Mouse (Mus musculus) MEL (cell line): ENCODE measurements around the gene Dcst1. TPM values are rescaled to one million over a fixed set of nuclear protein-coding genes. Genes with fewer than 3 reads are reported as not detected.

ENCODE experiments used
- DNase-seq: peaks from one replicate; pipeline ENCODE4 v3.0.0; 2011; ENCODE audit warnings: low read depth, low spot score
- H3K27ac ChIP-seq: 2 replicates; pipeline ENCODE4 v1.5.1; 2012; ENCODE audit warnings: low read depth, mild to moderate bottlenecking, control low read depth, low read length, moderate library complexity; ENCODE audit not compliant: control insufficient read depth
- H3K27me3 ChIP-seq, 2 experiments: fragments of 150-350 bp in 1 of 2; sonication (generic) in 1 of 2; 2 replicates each; pipeline ENCODE4 v1.6.1; 2012; ENCODE audit warnings: low read length in 2 of 2, mild to moderate bottlenecking in 2 of 2, improper control_type of control experiment in 1 of 2, moderate library complexity in 1 of 2; ENCODE audit not compliant: insufficient read depth in 2 of 2, control insufficient read depth in 1 of 2
- H3K36me3 ChIP-seq, 2 experiments: 2 replicates each; pipeline ENCODE4 v1.6.1; 2012 to 2014; ENCODE audit warnings: low read length in 2 of 2, improper control_type of control experiment in 1 of 2, inconsistent platforms in 1 of 2, mild to moderate bottlenecking in 1 of 2; ENCODE audit not compliant: insufficient read depth in 2 of 2, control insufficient read depth in 1 of 2
- H3K4me1 ChIP-seq, 2 experiments: fragments of 150-350 bp in 1 of 2; sonication (generic) in 1 of 2; 2 replicates each; pipeline ENCODE4 v1.6.1; 2012; ENCODE audit warnings: low read length in 2 of 2, improper control_type of control experiment in 1 of 2, mild to moderate bottlenecking in 1 of 2; ENCODE audit not compliant: insufficient read depth in 2 of 2, control insufficient read depth in 1 of 2
- H3K4me3 ChIP-seq, 2 experiments: fragments of 150-350 bp in 1 of 2; sonication (generic) in 1 of 2; 2 replicates each; pipeline ENCODE4 v1.5.1; 2012; ENCODE audit warnings: low read depth in 2 of 2, low read length in 2 of 2, mild to moderate bottlenecking in 2 of 2, moderate library complexity in 2 of 2, control low read depth in 1 of 2, improper control_type of control experiment in 1 of 2; ENCODE audit not compliant: control insufficient read depth in 1 of 2, insufficient read depth in 1 of 2
- H3K79me2 ChIP-seq: 2 replicates; pipeline ENCODE4 v1.6.1; 2012; ENCODE audit warnings: mild to moderate bottlenecking, low read length, moderate library complexity; ENCODE audit not compliant: control insufficient read depth, poor library complexity, insufficient read depth
- H3K9ac ChIP-seq: 2 replicates; pipeline ENCODE4 v1.6.1; 2012; ENCODE audit warnings: low read depth, mild to moderate bottlenecking, control low read depth, low read length, moderate library complexity; ENCODE audit not compliant: control insufficient read depth, poor library complexity, severe bottlenecking
- H3K9me3 ChIP-seq: fragments of 150-350 bp; sonication (generic); replicated peaks from 2 replicates; pipeline ENCODE4 v1.6.1; 2012; ENCODE audit warnings: mild to moderate bottlenecking, low read length, improper control_type of control experiment, moderate library complexity; ENCODE audit not compliant: insufficient read depth
- BHLHE40 ChIP-seq: IDR thresholded peaks from 2 replicates; pipeline ENCODE4 v1.6.1; 2012; ENCODE audit warnings: low read depth, mild to moderate bottlenecking, inconsistent platforms, low read length, improper control_type of control experiment, borderline replicate concordance
- CHD1 ChIP-seq: IDR thresholded peaks from 2 replicates; pipeline ENCODE4 v1.6.1; 2012; ENCODE audit warnings: low read depth, mild to moderate bottlenecking, inconsistent platforms, low read length, improper control_type of control experiment
- CTCF ChIP-seq, 3 experiments: IDR thresholded peaks in 2 of 3; conservative IDR thresholded peaks in 1 of 3; 2 replicates each; pipeline ENCODE4 v1.5.1; 2011 to 2012; ENCODE audit warnings: low read length in 3 of 3, low read depth in 2 of 3, mild to moderate bottlenecking in 2 of 3, improper control_type of control experiment in 1 of 3, inconsistent platforms in 1 of 3, mixed read lengths in 1 of 3, moderate library complexity in 1 of 3; ENCODE audit not compliant: control insufficient read depth in 1 of 3, insufficient read depth in 1 of 3, poor library complexity in 1 of 3, severe bottlenecking in 1 of 3
- ETS1 ChIP-seq: IDR thresholded peaks from 2 replicates; pipeline ENCODE4 v1.6.1; 2012; ENCODE audit warnings: low read depth, mild to moderate bottlenecking, inconsistent platforms, low read length, improper control_type of control experiment, moderate library complexity
- GABPA ChIP-seq: IDR thresholded peaks from 2 replicates; pipeline ENCODE4 v1.6.1; 2012; ENCODE audit warnings: low read depth, mild to moderate bottlenecking, inconsistent platforms, low read length, improper control_type of control experiment, moderate library complexity
- GATA1 ChIP-seq: IDR thresholded peaks from 2 replicates; pipeline ENCODE4 v1.6.1; 2011; ENCODE audit warnings: low read depth, low read length, improper control_type of control experiment
- HCFC1 ChIP-seq: IDR thresholded peaks from 2 replicates; pipeline ENCODE4 v1.6.1; 2012; ENCODE audit warnings: low read depth, mild to moderate bottlenecking, inconsistent platforms, low read length, improper control_type of control experiment, moderate library complexity
- JUND ChIP-seq: IDR thresholded peaks from 2 replicates; pipeline ENCODE4 v1.6.1; 2011; ENCODE audit warnings: low read depth, mild to moderate bottlenecking, improper control_type of control experiment, low read length
- KAT2A ChIP-seq: conservative IDR thresholded peaks from 2 replicates; pipeline ENCODE4 v1.6.1; 2012; ENCODE audit warnings: low read depth, low read length, improper control_type of control experiment, inconsistent platforms
- MAFK ChIP-seq: IDR thresholded peaks from 2 replicates; pipeline ENCODE4 v1.6.1; 2011; ENCODE audit warnings: low read depth, mild to moderate bottlenecking, low read length, improper control_type of control experiment, borderline replicate concordance
- MAX ChIP-seq: IDR thresholded peaks from 2 replicates; pipeline ENCODE4 v1.6.1; 2011; ENCODE audit warnings: low read length, improper control_type of control experiment
- MAZ ChIP-seq: IDR thresholded peaks from 2 replicates; pipeline ENCODE4 v1.6.1; 2012; ENCODE audit warnings: low read depth, mild to moderate bottlenecking, inconsistent platforms, low read length, improper control_type of control experiment
- MEF2A ChIP-seq: IDR thresholded peaks from 2 replicates; pipeline ENCODE4 v1.6.1; 2014; ENCODE audit warnings: low read depth, mild to moderate bottlenecking, inconsistent platforms, low read length, improper control_type of control experiment; ENCODE audit not compliant: poor library complexity, insufficient replicate concordance, severe bottlenecking; ENCODE audit errors: extremely low read depth
- MYB ChIP-seq: IDR thresholded peaks from 2 replicates; pipeline ENCODE4 v1.6.1; 2011; ENCODE audit warnings: mild to moderate bottlenecking, low read depth, low read length, improper control_type of control experiment
- POLR2AphosphoS5 ChIP-seq: IDR thresholded peaks from 2 replicates; pipeline ENCODE4 v1.6.1; 2012; ENCODE audit warnings: low read depth, borderline replicate concordance, mild to moderate bottlenecking, inconsistent platforms, low read length, moderate library complexity, mixed read lengths
- SIN3A ChIP-seq: IDR thresholded peaks from 2 replicates; pipeline ENCODE4 v1.6.1; 2012; ENCODE audit warnings: low read length, improper control_type of control experiment, inconsistent platforms
- SMC3 ChIP-seq: IDR thresholded peaks from 2 replicates; pipeline ENCODE4 v1.6.1; 2011; ENCODE audit warnings: low read depth, low read length, improper control_type of control experiment
- TAL1 ChIP-seq: IDR thresholded peaks from 2 replicates; pipeline ENCODE4 v1.6.1; 2012; ENCODE audit warnings: mild to moderate bottlenecking, inconsistent platforms, low read length, moderate library complexity, mixed read lengths
- TCF12 ChIP-seq: IDR thresholded peaks from 2 replicates; pipeline ENCODE4 v1.6.1; 2014; ENCODE audit warnings: low read depth, mild to moderate bottlenecking, inconsistent platforms, low read length, improper control_type of control experiment, moderate library complexity
- UBTF ChIP-seq: IDR thresholded peaks from 2 replicates; pipeline ENCODE4 v1.6.1; 2012; ENCODE audit warnings: low read depth, mild to moderate bottlenecking, inconsistent platforms, low read length, improper control_type of control experiment, moderate library complexity, borderline replicate concordance; ENCODE audit not compliant: insufficient read depth
- USF1 ChIP-seq: IDR thresholded peaks from 2 replicates; pipeline ENCODE4 v1.6.1; 2014; ENCODE audit warnings: low read depth, mild to moderate bottlenecking, inconsistent platforms, low read length, improper control_type of control experiment, moderate library complexity
- USF2 ChIP-seq, 2 experiments: IDR thresholded peaks; 2 replicates each; pipeline ENCODE4 v1.6.1; 2011 to 2012; ENCODE audit warnings: improper control_type of control experiment in 2 of 2, low read length in 2 of 2, borderline replicate concordance in 1 of 2, inconsistent platforms in 1 of 2, low read depth in 1 of 2, mild to moderate bottlenecking in 1 of 2; ENCODE audit not compliant: insufficient read depth in 1 of 2
- ZC3H11A ChIP-seq: IDR thresholded peaks from 2 replicates; pipeline ENCODE4 v1.6.1; 2012; ENCODE audit warnings: low read depth, mild to moderate bottlenecking, inconsistent platforms, low read length, improper control_type of control experiment
- ZMIZ1 ChIP-seq: IDR thresholded peaks from 2 replicates; pipeline ENCODE4 v1.6.1; 2012; ENCODE audit warnings: low read depth, mild to moderate bottlenecking, inconsistent platforms, low read length, improper control_type of control experiment, moderate library complexity
- ZNF384 ChIP-seq: IDR thresholded peaks from 2 replicates; pipeline ENCODE4 v1.6.1; 2012; ENCODE audit warnings: low read depth, mild to moderate bottlenecking, inconsistent platforms, low read length, improper control_type of control experiment
- polyA plus RNA-seq, 2 experiments: library from polyadenylated mRNA; stranded (reverse) in 1 of 2; unstranded in 1 of 2; fragments of >175 nt in 1 of 2; fragments of >200 nt in 1 of 2; gene quantifications; 2 replicates each; pipeline versions ENCODE4 v1.2.1 to v1.2.4; 2012; ENCODE audit warnings: low replicate concordance in 2 of 2, low read depth in 1 of 2; ENCODE audit not compliant: insufficient read length in 2 of 2, insufficient read depth in 1 of 2, missing spikeins in 1 of 2
- total RNA-seq: library from RNA; depleted of rRNA; stranded (reverse); fragments of 300-350 nt; gene quantifications from 2 replicates; pipeline ENCODE4 v1.2.3, GENCODE M21; 2012

The Dcst1 gene
- total and polyA plus RNA-seq, 3 experiments = 0.08 to 0.29 TPM; not detected in 1

DNA sequence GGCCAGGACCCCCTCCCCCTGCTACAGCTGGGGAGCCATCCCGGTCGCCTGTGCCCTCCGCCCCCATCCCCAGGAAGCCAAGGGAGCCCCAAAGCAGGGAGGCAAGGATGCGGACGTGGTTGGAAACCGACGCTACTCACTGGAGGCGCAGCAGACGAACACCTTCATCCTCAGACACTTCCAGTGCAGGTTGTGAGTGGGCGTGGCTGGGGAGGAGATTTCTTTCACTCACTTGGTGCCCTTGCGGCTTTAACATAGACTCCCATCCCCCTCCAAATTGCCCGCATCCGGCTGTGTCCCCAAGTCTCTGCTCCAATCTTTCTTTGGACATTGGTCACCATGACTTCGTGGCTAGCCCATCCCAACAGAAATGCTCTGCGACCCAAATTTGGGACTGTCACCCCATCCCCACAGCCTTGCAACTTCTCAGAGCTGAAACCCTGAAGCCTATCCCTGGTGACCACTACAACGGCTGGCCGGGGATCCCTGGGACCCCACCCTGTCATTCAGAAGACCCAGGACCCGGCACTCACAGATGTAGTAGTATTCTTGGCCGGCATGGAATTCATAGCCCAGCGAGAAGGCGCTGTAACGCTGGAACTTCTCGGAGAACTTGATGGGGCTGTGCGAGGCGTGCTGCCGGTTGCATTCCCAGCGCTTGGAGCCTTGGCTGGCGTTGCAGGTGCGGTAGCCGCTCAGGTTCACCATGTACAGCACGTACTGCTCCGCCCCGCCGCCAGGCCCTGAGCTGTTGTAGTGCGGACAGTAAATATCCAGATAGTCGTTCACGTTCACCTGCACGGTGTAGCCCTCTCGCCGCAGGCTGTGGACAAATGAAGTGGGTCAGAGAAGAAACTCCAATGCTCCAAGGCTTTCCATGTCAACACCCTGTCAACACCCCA lies 48.9 kb downstream of the Dcst1 start:
- H3K27ac ChIP-seq = no peak overlapping the region
- no peaks in the 10 kb centered on the region for H3K9me3 ChIP-seq
- no peak for TF ChIP-seq KAT2A
- no peak for TF ChIP-seq USF1
- TF ChIP-seq GABPA = no peak
- no peak for TF ChIP-seq ZNF384
- TF ChIP-seq MEF2A = no peak
- no peak for TF ChIP-seq POLR2AphosphoS5
- TF ChIP-seq ZMIZ1 = no peak
- TF ChIP-seq USF2 (IDR thresholded peaks at IDR 0.05; ENCODE audit: borderline replicate concordance in 1 of 2, insufficient read depth in 1 of 2, low read depth in 1 of 2, low read length in 2 of 2) = no peak
- no peak for TF ChIP-seq MAZ
- TF ChIP-seq CHD1 = no peak
- no peak for TF ChIP-seq TCF12
- peak; percentile 31 for DNase-seq
- H3K79me2 ChIP-seq = no peaks in the 10 kb centered on the region
- no peaks in the 10 kb centered on the region for H3K36me3 ChIP-seq
- no peaks in the 10 kb centered on the region; a peak in 1 of 4 replicates for H3K4me1 ChIP-seq
- H3K27me3 ChIP-seq = peaks cover 19 to 28% of the 10 kb centered on the region in 2 experiments
- no peak overlapping the region for H3K4me3 ChIP-seq
- H3K9ac ChIP-seq = no peak overlapping the region

DNA sequence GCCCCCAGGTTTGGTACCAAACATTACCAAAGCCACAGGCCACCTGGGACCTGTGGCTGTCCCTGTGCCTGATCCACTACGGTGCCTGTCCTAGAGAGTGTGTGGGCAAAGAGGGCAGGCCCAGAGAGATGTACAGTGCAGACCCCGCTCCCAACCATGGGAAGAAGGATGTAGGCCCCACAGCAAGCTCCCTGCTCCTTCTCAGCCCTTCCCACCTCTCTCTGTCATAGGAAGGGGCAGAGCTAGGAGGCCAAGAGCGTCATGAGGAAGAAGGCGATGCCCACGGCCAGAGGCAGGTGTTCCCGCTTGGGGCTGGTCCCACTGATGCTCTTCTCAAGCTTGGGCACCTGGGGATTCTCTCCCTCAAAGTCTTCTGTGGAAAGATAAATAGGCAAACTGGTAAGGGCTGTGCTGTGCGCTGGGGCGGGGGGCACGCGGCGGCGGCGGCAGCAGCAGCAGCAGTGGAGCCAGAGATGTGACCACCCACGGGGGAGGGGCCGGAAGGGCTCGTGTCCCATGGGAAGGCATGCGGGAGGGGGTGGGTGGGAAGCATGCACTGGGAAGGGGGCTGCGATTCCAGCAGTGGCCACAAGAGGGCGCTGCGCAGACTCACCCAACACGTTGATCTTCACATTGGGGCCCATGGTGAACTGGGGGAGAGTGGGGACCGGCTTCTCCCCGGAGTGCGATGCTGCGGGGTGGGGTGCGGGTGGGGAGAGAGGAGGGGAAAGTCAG lies 49.7 kb downstream of the Dcst1 start:
- Histone ChIP-seq H3K9me3 (no peaks in the 10 kb centered on the region), H3K4me3 (no peak overlapping the region), H3K4me1 (no peaks in the 10 kb centered on the region; a peak in 1 of 4 replicates), H3K79me2 (no peaks in the 10 kb centered on the region), H3K27ac (no peak overlapping the region), H3K36me3 (no peaks in the 10 kb centered on the region), H3K27me3 (peaks cover 12 to 36% of the 10 kb centered on the region in 2 experiments), H3K9ac (no peak overlapping the region)
- peak; percentile 77 for DNase-seq
- TF ChIP-seq SIN3A = no peak
- TF ChIP-seq KAT2A = no peak
- no peak for TF ChIP-seq ZMIZ1
- TF ChIP-seq TCF12 = no peak
- TF ChIP-seq MAFK = no peak
- TF ChIP-seq GABPA = no peak
- TF ChIP-seq MAX = no peak
- TF ChIP-seq MAZ = peak; percentile 65; the same call in 1 of the 2 replicates
- TF ChIP-seq MYB = no peak
- no peak for TF ChIP-seq CHD1
- TF ChIP-seq USF2 (IDR thresholded peaks at IDR 0.05; ENCODE audit: borderline replicate concordance in 1 of 2, insufficient read depth in 1 of 2, low read depth in 1 of 2, low read length in 2 of 2) = no peak
- TF ChIP-seq ZC3H11A = peak; percentile 36
- TF ChIP-seq JUND = no peak
- no peak for TF ChIP-seq ZNF384
- 0 out of 2 replicates have a peak, but pooled peaks have one; percentile 23 for TF ChIP-seq BHLHE40
- TF ChIP-seq SMC3 = peak; percentile 68
- no peak for TF ChIP-seq TAL1
- TF ChIP-seq CTCF (IDR thresholded peaks at IDR 0.05 in 2 of 3, conservative IDR thresholded peaks at IDR 0.05 in 1 of 3; ENCODE audit: control insufficient read depth in 1 of 3, insufficient read depth in 1 of 3, low read depth in 2 of 3, low read length in 3 of 3, poor library complexity in 1 of 3, severe bottlenecking in 1 of 3) = peak; percentile 82 to 100 (median 91)
- TF ChIP-seq GATA1 = no peak
- no peak for TF ChIP-seq ETS1
- TF ChIP-seq HCFC1 = 0 out of 2 replicates have a peak, but pooled peaks have one; percentile 26
- no peak for TF ChIP-seq MEF2A
- TF ChIP-seq UBTF = no peak
